Mouse (Mus musculus) heart, postnatal 0 days (tissue): ENCODE measurements at regions not wholly inside any gene's neighbourhood (a gene's known extent, or its start where the extent isn't known, plus 50 kb on each side); places are given as distances from the start of the nearest gene placed in this dataset.

ENCODE experiments used
- ATAC-seq: fragments of 200-750 bp; cut with Nextera tagmentation; 2 replicates; pipeline ENCODE4 v1.8.0; 2017; ENCODE audit warnings: low read depth, moderate number of reproducible peaks, moderate library complexity; ENCODE audit not compliant: insufficient read depth
- DNase-seq: peaks from one replicate; pipeline ENCODE4 v3.0.0-alpha.2; 2016; ENCODE audit warnings: low spot score
- H3K27ac ChIP-seq: fragments of 300-500 bp; sonication (generic); 2 replicates; pipeline ENCODE4 v1.5.1; 2014; ENCODE audit warnings: low read depth, mild to moderate bottlenecking
- H3K27me3 ChIP-seq: fragments of 300-500 bp; sonication (generic); 2 replicates; pipeline ENCODE4 v1.6.1; 2014; ENCODE audit warnings: low read length, mixed read lengths; ENCODE audit not compliant: control insufficient read depth, insufficient read depth
- H3K36me3 ChIP-seq: fragments of 300-500 bp; sonication (generic); replicated peaks from 2 replicates; pipeline ENCODE4 v1.6.1; 2014; ENCODE audit warnings: low read length, mixed read lengths; ENCODE audit not compliant: control insufficient read depth, insufficient read depth
- H3K4me1 ChIP-seq: fragments of 300-500 bp; sonication (generic); 2 replicates; pipeline ENCODE4 v1.6.1; 2014; ENCODE audit warnings: antibody characterized with exemption; ENCODE audit not compliant: control insufficient read depth, insufficient read depth
- H3K4me2 ChIP-seq: fragments of 300-500 bp; sonication (generic); 2 replicates; pipeline ENCODE4 v1.6.1; 2014; ENCODE audit warnings: low read depth, mild to moderate bottlenecking, low read length, moderate library complexity
- H3K4me3 ChIP-seq: fragments of 300-500 bp; sonication (generic); 2 replicates; pipeline ENCODE4 v1.5.1; 2014; ENCODE audit warnings: low read depth, low read length
- H3K9ac ChIP-seq: fragments of 300-500 bp; sonication (generic); replicated peaks from 2 replicates; pipeline ENCODE4 v1.6.1; 2014; ENCODE audit warnings: low read depth, low read length, mixed read lengths
- H3K9me3 ChIP-seq: fragments of 300-500 bp; sonication (generic); replicated peaks from 2 replicates; pipeline ENCODE4 v1.6.1; 2016; ENCODE audit warnings: low read length; ENCODE audit not compliant: control insufficient read depth
- CTCF ChIP-seq: IDR thresholded peaks from 2 replicates; pipeline ENCODE4 v1.5.1; 2016; ENCODE audit warnings: antibody characterized with exemption, control low read depth, low read depth
- EP300 ChIP-seq: IDR thresholded peaks from 2 replicates; pipeline ENCODE4 v1.6.1; 2016; ENCODE audit warnings: antibody characterized with exemption, low read depth
- WGBS: fragments of 180-500 bp; shearing (Covaris S2); extraction: QIAGEN DNeasy Blood & Tissue Kit; methylation state at CpG from one replicate; pipeline ENCODE4 v1.1.7; 2014; 5-methylcytosine and 5-hydroxymethylcytosine counted together

DNA sequence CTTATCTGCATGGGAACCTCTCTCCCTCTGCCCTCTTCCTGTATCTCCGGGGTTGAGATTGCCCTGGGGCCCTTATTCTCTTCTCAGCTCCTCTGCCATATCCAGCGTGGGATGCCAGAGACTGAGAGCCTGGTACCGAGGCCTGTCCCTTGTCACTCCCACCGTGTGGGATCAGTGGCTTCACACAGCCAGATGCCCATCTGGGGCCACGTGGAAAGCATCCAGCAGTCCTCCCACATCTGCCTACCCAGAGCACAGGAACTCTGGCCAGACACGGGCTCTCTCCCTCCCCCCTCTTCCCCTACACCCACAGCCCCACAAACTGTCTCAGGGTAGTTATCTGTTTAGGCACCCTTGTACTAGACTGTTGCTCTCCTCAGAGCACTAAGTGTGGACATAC is 244.9 kb upstream of the Nat3 start:
- WGBS, result 16% methylated on average over 6 of the region's 6 CpGs

GRCm38 (mm10) chr8:67279449-67279848 is 244.2 kb upstream of the Nat3 start:
- Histone ChIP-seq H3K27ac (no peak overlapping the region), H3K4me3 (no peak overlapping the region), H3K9ac (no peak overlapping the region), H3K4me2 (no peak overlapping the region), H3K36me3 (no peaks in the 10 kb centered on the region), H3K4me1 (no peaks in the 10 kb centered on the region), H3K27me3 (no peaks in the 10 kb centered on the region), H3K9me3 (no peaks in the 10 kb centered on the region)
- DNase-seq (no peak), ATAC-seq (no peak)
- no peak for TF ChIP-seq CTCF
- TF ChIP-seq EP300, result no peak

More for the DNA sequence above, 244.9 kb upstream of the Nat3 start:
- Histone ChIP-seq H3K4me3 (no peak overlapping the region), H3K4me1 (no peaks in the 10 kb centered on the region), H3K27me3 (no peaks in the 10 kb centered on the region), H3K9ac (no peak overlapping the region), H3K36me3 (no peaks in the 10 kb centered on the region), H3K27ac (no peak overlapping the region), H3K4me2 (no peak overlapping the region), H3K9me3 (no peaks in the 10 kb centered on the region)
- DNase-seq (no peak), ATAC-seq (no peak)
- no peak for TF ChIP-seq EP300
- no peak for TF ChIP-seq CTCF

DNA sequence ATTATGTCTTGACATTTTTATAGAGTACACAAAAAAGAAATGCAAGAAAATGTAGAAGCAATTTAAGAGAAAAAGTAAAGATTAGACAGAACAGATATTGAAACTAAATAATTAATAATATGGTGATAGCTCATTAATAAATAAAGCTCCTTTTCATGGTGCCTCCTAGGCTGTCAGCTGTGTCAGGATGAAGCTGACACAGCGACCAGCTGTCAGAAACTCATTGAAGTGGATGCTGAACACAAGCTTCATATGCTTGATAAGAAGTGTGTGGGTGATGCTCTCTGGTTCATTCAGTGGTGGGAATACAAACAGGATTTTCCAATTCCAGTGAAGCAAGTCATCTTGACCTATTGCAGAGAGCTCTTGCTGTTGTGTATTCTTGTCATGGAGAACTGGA is 213.2 kb upstream of the Nat3 start:
- no peaks in the 10 kb centered on the region for H3K36me3 ChIP-seq
- H3K4me3 ChIP-seq, result no peak overlapping the region
- 39% methylated on average over 1 of the region's 1 CpGs for WGBS
- H3K9me3 ChIP-seq, result no peaks in the 10 kb centered on the region
- H3K27ac ChIP-seq, result no peak overlapping the region
- H3K27me3 ChIP-seq, result no peaks in the 10 kb centered on the region
- no peak overlapping the region for H3K9ac ChIP-seq
- DNase-seq (no peak), ATAC-seq (no peak)
- no peaks in the 10 kb centered on the region for H3K4me1 ChIP-seq
- no peak for TF ChIP-seq EP300
- TF ChIP-seq CTCF, result no peak
- H3K4me2 ChIP-seq, result no peak overlapping the region

DNA sequence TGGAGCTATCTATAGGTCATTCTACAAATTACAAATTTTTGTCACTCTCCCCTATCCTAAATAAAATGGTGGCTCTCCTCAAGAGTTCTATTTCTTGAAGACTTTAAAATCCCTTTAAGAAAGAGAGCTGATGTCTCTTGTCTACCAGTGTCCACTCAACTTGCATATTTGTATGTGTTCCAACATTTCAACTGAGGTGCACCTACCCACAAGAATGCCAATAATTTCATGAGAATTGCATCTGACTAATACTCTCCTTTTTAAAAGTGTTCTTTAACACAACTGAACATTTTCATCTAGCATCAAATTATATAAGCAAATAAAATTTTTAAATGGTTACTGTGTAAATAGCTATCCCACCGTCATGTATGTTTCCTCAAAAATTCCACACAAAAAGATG is 206.3 kb upstream of the Nat3 start:
- Histone ChIP-seq H3K4me1 (no peaks in the 10 kb centered on the region), H3K27ac (no peak overlapping the region), H3K9ac (no peak overlapping the region), H3K9me3 (no peaks in the 10 kb centered on the region), H3K4me3 (no peak overlapping the region), H3K27me3 (no peaks in the 10 kb centered on the region), H3K36me3 (no peaks in the 10 kb centered on the region), H3K4me2 (no peak overlapping the region)
- ATAC-seq (no peak), DNase-seq (no peak)
- 87% methylated on average over 1 of the region's 1 CpGs for WGBS
- TF ChIP-seq EP300 (no peak), CTCF (no peak)

DNA sequence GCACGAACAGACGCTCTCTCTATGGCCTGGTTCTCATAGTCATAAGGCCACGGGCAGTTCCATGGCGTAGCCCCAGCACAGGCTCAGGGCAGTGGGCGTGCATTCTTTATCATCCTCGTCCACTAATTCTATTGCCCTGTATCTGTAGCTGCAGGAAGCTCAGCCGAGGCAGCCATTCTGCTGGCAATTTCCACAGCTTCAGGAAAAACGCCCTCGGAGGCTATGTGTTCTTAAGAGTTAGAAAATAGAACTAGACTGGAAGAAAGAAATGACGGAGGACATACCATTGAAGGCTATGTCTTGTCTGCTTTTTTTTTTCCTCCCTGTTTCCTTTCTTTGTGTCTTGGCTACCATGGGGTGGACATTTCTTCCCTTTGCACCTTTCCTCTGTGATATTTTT is 205.0 kb upstream of the Nat3 start:
- no peak overlapping the region for H3K4me3 ChIP-seq
- no peaks in the 10 kb centered on the region for H3K4me1 ChIP-seq
- H3K27me3 ChIP-seq, result no peaks in the 10 kb centered on the region
- no peak for DNase-seq
- WGBS, result 75% methylated on average over 10 of the region's 10 CpGs
- ATAC-seq, result no peak
- H3K27ac ChIP-seq, result no peak overlapping the region
- no peak overlapping the region for H3K9ac ChIP-seq
- H3K4me2 ChIP-seq, result no peak overlapping the region
- H3K9me3 ChIP-seq, result no peaks in the 10 kb centered on the region
- TF ChIP-seq CTCF, result no peak
- TF ChIP-seq EP300, result no peak
- H3K36me3 ChIP-seq, result no peaks in the 10 kb centered on the region

- ATAC-seq (no peak), DNase-seq (no peak)
- TF ChIP-seq EP300 (no peak), CTCF (no peak)
- 86% methylated on average over 2 of the region's 2 CpGs for WGBS
- Histone ChIP-seq H3K4me3 (no peak overlapping the region), H3K4me2 (no peak overlapping the region), H3K9me3 (no peaks in the 10 kb centered on the region), H3K27me3 (no peaks in the 10 kb centered on the region), H3K27ac (no peak overlapping the region), H3K36me3 (no peaks in the 10 kb centered on the region), H3K4me1 (no peaks in the 10 kb centered on the region), H3K9ac (no peak overlapping the region)
Measured at GRCm38 (mm10) chr8:67320535-67320934, 203.1 kb upstream of the Nat3 start.
